Mouse (Mus musculus) liver, embryonic 14.5 days (tissue): ENCODE measurements at regions not wholly inside any gene's neighbourhood (a gene's known extent, or its start where the extent isn't known, plus 50 kb on each side); places are given as distances from the start of the nearest gene placed in this dataset.

Experiments
- CTCF ChIP-seq: IDR thresholded peaks from 2 replicates; pipeline ENCODE4 v1.5.1; 2016; ENCODE audit warnings: antibody characterized with exemption, low read depth, control low read depth
- EP300 ChIP-seq: IDR thresholded peaks from 2 replicates; pipeline ENCODE4 v1.6.1; 2016; ENCODE audit warnings: antibody characterized with exemption, low read depth

- no peak for TF ChIP-seq EP300
- no peak for TF ChIP-seq CTCF
Observed at GRCm38 (mm10) chr16:50852081-50852480, 261.1 kb upstream of the Ccdc54 start.
